Mouse (Mus musculus): ENCODE measurements around the gene Tbc1d22a. TPM values are rescaled to one million over a fixed set of nuclear protein-coding genes. Genes with fewer than 3 reads are reported as not detected.

Tbc1d22a gene
- polyA plus RNA-seq, 1 experiment, result 30.5 TPM

GRCm38 (mm10) chr15:86201095-86201494 lies 13.2 kb upstream of the Tbc1d22a start:
- Histone ChIP-seq H3K4me3 (no peak overlapping the region), H3K4me2 (ENCODE audit: low read depth) (no peak overlapping the region), H3K79me2 (ENCODE audit: control insufficient read depth, insufficient read depth) (no peaks in the 10 kb centered on the region), H3K27me3 (ENCODE audit: control insufficient read depth, insufficient read depth, insufficient read length) (no peaks in the 10 kb centered on the region), H3ac (ENCODE audit: control insufficient read depth, insufficient read length) (no peak overlapping the region), H3K36me3 (ENCODE audit: control insufficient read depth, insufficient read depth) (no peaks in the 10 kb centered on the region)
- TF ChIP-seq MYOD1 (IDR thresholded peaks at IDR 0.05; ENCODE audit: control insufficient read depth in 1 of 3, insufficient read length in 2 of 3, low read depth in 2 of 3) (no peak), E2F4 (IDR thresholded peaks at IDR 0.05; ENCODE audit: insufficient read depth) (no peak), TCF3 (IDR thresholded peaks at IDR 0.05; ENCODE audit: insufficient read length, low read depth) (no peak), USF1 (IDR thresholded peaks at IDR 0.05; ENCODE audit: low read depth) (no peak), MAX (IDR thresholded peaks at IDR 0.05; ENCODE audit: low read depth) (no peak), POLR2AphosphoS2 (IDR thresholded peaks at IDR 0.05; ENCODE audit: insufficient read length, low read depth) (no peak), TCF12 (IDR thresholded peaks at IDR 0.05; ENCODE audit: insufficient read depth, poor library complexity, severe bottlenecking) (no peak)

- Histone ChIP-seq H3ac (ENCODE audit: control insufficient read depth, insufficient read length) (no peak overlapping the region), H3K27me3 (ENCODE audit: control insufficient read depth, insufficient read depth, insufficient read length) (no peaks in the 10 kb centered on the region), H3K4me3 (no peak overlapping the region), H3K36me3 (ENCODE audit: control insufficient read depth, insufficient read depth) (no peaks in the 10 kb centered on the region), H3K79me2 (ENCODE audit: control insufficient read depth, insufficient read depth) (no peaks in the 10 kb centered on the region), H3K4me2 (ENCODE audit: low read depth) (peak overlapping the region; percentile 60)
- TF ChIP-seq REST (IDR thresholded peaks at IDR 0.05; ENCODE audit: insufficient read depth, insufficient read length) (no peak), MYOD1 (IDR thresholded peaks at IDR 0.05; ENCODE audit: control insufficient read depth in 1 of 3, insufficient read length in 2 of 3, low read depth in 2 of 3) (no peak), POLR2A (IDR thresholded peaks at IDR 0.05; ENCODE audit: insufficient read length, low read depth) (no peak), MAX (IDR thresholded peaks at IDR 0.05; ENCODE audit: low read depth) (no peak), USF1 (IDR thresholded peaks at IDR 0.05; ENCODE audit: low read depth) (no peak), TCF12 (IDR thresholded peaks at IDR 0.05; ENCODE audit: insufficient read depth, poor library complexity, severe bottlenecking) (no peak), SRF (IDR thresholded peaks at IDR 0.05; ENCODE audit: control insufficient read depth, insufficient read length, low read depth) (no peak), POLR2AphosphoS2 (IDR thresholded peaks at IDR 0.05; ENCODE audit: insufficient read length, low read depth) (no peak), CEBPB (IDR thresholded peaks at IDR 0.05; ENCODE audit: insufficient read depth, poor library complexity, severe bottlenecking) (no peak), E2F4 (IDR thresholded peaks at IDR 0.05; ENCODE audit: insufficient read depth) (no peak), MYOG (IDR thresholded peaks at IDR 0.05; ENCODE audit: control insufficient read depth in 1 of 3, insufficient read depth in 1 of 3, insufficient read length in 2 of 3, low read depth in 2 of 3) (no peak), TCF3 (IDR thresholded peaks at IDR 0.05; ENCODE audit: insufficient read length, low read depth) (no peak)
Measured at GRCm38 (mm10) chr15:86201696-86202330, 12.4 kb upstream of the Tbc1d22a start.

GRCm38 (mm10) chr15:86202640-86203039 lies 11.6 kb upstream of the Tbc1d22a start:
- no peaks in the 10 kb centered on the region for H3K36me3 ChIP-seq (ENCODE audit: control insufficient read depth, insufficient read depth)

GRCm38 (mm10) chr15:86203292-86203793 lies 10.9 kb upstream of the Tbc1d22a start:
- H3K79me2 ChIP-seq (ENCODE audit: control insufficient read depth, insufficient read depth), result no peaks in the 10 kb centered on the region
- no peak overlapping the region for H3ac ChIP-seq (ENCODE audit: control insufficient read depth, insufficient read length)

More at GRCm38 (mm10) chr15:86202640-86203039, 11.6 kb upstream of the Tbc1d22a start:
- H3K4me3 ChIP-seq, result no peak overlapping the region
- TF ChIP-seq MYOG (IDR thresholded peaks at IDR 0.05; ENCODE audit: control insufficient read depth in 1 of 3, insufficient read depth in 1 of 3, insufficient read length in 2 of 3, low read depth in 2 of 3), result peak in 1 of 3 experiments; percentile 56
- peak; percentile 63 for TF ChIP-seq CEBPB (IDR thresholded peaks at IDR 0.05; ENCODE audit: insufficient read depth, poor library complexity, severe bottlenecking)
- TF ChIP-seq TCF12 (IDR thresholded peaks at IDR 0.05; ENCODE audit: insufficient read depth, poor library complexity, severe bottlenecking), result no peak
- TF ChIP-seq MYOD1 (IDR thresholded peaks at IDR 0.05; ENCODE audit: control insufficient read depth in 1 of 3, insufficient read length in 2 of 3, low read depth in 2 of 3), result peak in 2 of 3 experiments; percentile 2 to 66
- TF ChIP-seq MAX (IDR thresholded peaks at IDR 0.05; ENCODE audit: low read depth), result no peak
- no peak for TF ChIP-seq E2F4 (IDR thresholded peaks at IDR 0.05; ENCODE audit: insufficient read depth)
- no peak for TF ChIP-seq POLR2A (IDR thresholded peaks at IDR 0.05; ENCODE audit: insufficient read length, low read depth)
- H3K4me2 ChIP-seq (ENCODE audit: low read depth), result peak overlapping the region; percentile 60
- no peak overlapping the region for H3ac ChIP-seq (ENCODE audit: control insufficient read depth, insufficient read length)
- H3K79me2 ChIP-seq (ENCODE audit: control insufficient read depth, insufficient read depth), result no peaks in the 10 kb centered on the region
- H3K27me3 ChIP-seq (ENCODE audit: control insufficient read depth, insufficient read depth, insufficient read length), result no peaks in the 10 kb centered on the region

More at GRCm38 (mm10) chr15:86203292-86203793, 10.9 kb upstream of the Tbc1d22a start:
- no peak overlapping the region for H3K4me3 ChIP-seq
- H3K4me2 ChIP-seq (ENCODE audit: low read depth), result peak overlapping the region; percentile 60
- no peaks in the 10 kb centered on the region for H3K36me3 ChIP-seq (ENCODE audit: control insufficient read depth, insufficient read depth)
- TF ChIP-seq MYOD1 (IDR thresholded peaks at IDR 0.05; ENCODE audit: control insufficient read depth in 1 of 3, insufficient read length in 2 of 3, low read depth in 2 of 3) (no peak), MYOG (IDR thresholded peaks at IDR 0.05; ENCODE audit: control insufficient read depth in 1 of 3, insufficient read depth in 1 of 3, insufficient read length in 2 of 3, low read depth in 2 of 3) (no peak), POLR2AphosphoS2 (IDR thresholded peaks at IDR 0.05; ENCODE audit: insufficient read length, low read depth) (no peak), USF1 (IDR thresholded peaks at IDR 0.05; ENCODE audit: low read depth) (no peak), CEBPB (IDR thresholded peaks at IDR 0.05; ENCODE audit: insufficient read depth, poor library complexity, severe bottlenecking) (no peak), TCF3 (IDR thresholded peaks at IDR 0.05; ENCODE audit: insufficient read length, low read depth) (no peak), TCF12 (IDR thresholded peaks at IDR 0.05; ENCODE audit: insufficient read depth, poor library complexity, severe bottlenecking) (no peak), MAX (IDR thresholded peaks at IDR 0.05; ENCODE audit: low read depth) (no peak), SRF (IDR thresholded peaks at IDR 0.05; ENCODE audit: control insufficient read depth, insufficient read length, low read depth) (no peak), POLR2A (IDR thresholded peaks at IDR 0.05; ENCODE audit: insufficient read length, low read depth) (no peak), E2F4 (IDR thresholded peaks at IDR 0.05; ENCODE audit: insufficient read depth) (no peak), REST (IDR thresholded peaks at IDR 0.05; ENCODE audit: insufficient read depth, insufficient read length) (no peak)
- H3K27me3 ChIP-seq (ENCODE audit: control insufficient read depth, insufficient read depth, insufficient read length), result no peaks in the 10 kb centered on the region
